Mouse (Mus musculus): ENCODE data around the gene Pmepa1. TPM values are rescaled to one million over a fixed set of nuclear protein-coding genes. Genes with fewer than 3 reads are reported as not detected.
A peak's percentile ranks its signal among the peaks of the same experiment; 100 is the strongest.

Pmepa1 gene
- total and polyA plus RNA-seq, 2 experiments = 0.28 to 1.8 TPM

DNA sequence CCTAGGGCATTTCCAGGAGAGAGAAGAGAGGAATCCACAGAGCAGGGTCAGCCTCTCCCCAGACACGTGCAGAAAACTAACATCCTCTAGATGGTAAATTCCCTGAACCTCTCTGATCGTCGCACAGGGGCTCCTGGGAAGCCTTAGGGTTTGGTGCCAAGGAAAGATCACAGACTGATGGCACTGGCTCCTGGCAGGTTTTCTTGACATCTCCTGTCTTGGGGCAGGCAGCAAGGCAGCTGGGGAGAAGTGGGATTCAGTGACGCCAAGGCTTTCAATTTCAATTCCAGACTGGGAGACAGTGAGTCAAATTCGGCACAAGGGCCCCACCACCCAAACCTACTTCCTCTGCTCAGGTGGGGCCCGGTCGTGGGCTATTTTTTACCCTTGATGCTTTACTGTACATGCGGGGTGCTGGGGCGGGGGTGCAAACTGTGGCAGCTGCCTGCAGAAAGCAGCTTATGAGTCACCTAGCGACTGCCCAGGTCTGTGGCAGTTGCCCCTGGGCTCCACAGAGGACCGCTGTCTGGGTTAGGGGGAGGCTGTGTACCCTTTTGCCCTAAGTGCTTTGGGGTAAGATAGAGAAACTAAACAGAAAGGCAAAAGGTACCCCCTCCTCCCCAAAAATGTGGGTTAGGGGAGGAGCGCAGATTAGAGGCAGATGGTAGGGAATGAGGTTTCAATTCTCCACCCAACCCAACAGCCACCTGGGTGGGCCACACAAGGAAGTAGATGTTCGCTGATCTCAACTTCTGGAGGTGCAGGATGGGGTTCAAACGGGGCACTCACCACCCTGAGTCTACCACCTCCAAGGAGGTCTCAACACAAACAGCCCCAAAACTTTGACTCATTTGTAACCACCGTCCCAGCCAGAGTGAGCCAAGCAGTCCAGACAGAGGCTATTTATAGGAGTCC lies 1.6 kb downstream of the Pmepa1 start:
- no peaks in the 10 kb centered on the region for H3K4me1 ChIP-seq (ENCODE audit: control insufficient read depth, insufficient read depth, low read length)
- H3K79me2 ChIP-seq (ENCODE audit: control insufficient read depth, insufficient read depth, low read length) = no peaks in the 10 kb centered on the region
- no peak overlapping the region for H3K27ac ChIP-seq (replicated peaks; ENCODE audit: insufficient read depth, low read depth, low read length)
- no peak for DNase-seq (ENCODE audit: extremely low read depth, low read depth, low spot score)
- H3K9ac ChIP-seq (ENCODE audit: low read depth, low read length) = no peak overlapping the region; the same call in 1 of the 2 replicates
- H3K36me3 ChIP-seq (ENCODE audit: control insufficient read depth, insufficient read depth, low read length) = no peaks in the 10 kb centered on the region
- 28% methylated on average over 15 of the region's 15 CpGs for WGBS
- H3K27me3 ChIP-seq (ENCODE audit: control insufficient read depth, insufficient read depth, low read length) = no peaks in the 10 kb centered on the region
- TF ChIP-seq CTCF (IDR thresholded peaks at IDR 0.05; ENCODE audit: low read depth, low read length) (no peak), POLR2A (IDR thresholded peaks at IDR 0.05; ENCODE audit: extremely low read depth, insufficient read depth, low read length) (no peak)
- H3K4me3 ChIP-seq (ENCODE audit: insufficient read depth, low read depth, low read length) = peak overlapping the region; percentile 59

DNA sequence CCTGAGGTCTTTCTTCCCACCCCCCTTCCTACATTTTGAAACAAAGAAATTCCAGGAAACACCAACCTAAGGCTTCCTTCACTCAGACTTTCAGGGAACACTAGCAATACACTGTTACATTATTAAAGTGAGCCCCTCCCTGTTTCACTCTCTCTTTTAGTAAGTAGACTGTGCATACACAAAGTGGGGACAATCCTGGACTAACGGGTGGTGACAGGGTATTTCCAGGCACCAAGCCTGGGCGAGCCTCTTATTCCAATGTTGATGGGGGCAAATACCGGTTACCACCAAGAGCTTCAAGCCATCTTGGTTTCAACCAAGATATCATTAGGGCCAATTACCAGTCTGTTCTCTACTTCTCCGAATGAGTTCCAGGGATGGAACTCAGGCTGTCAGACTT lies 2.4 kb downstream of the Pmepa1 start:
- Histone ChIP-seq H3K36me3 (ENCODE audit: control insufficient read depth, insufficient read depth, low read length) (no peaks in the 10 kb centered on the region), H3K27me3 (ENCODE audit: control insufficient read depth, insufficient read depth, low read length) (no peaks in the 10 kb centered on the region), H3K79me2 (ENCODE audit: control insufficient read depth, insufficient read depth, low read length) (no peaks in the 10 kb centered on the region), H3K9ac (ENCODE audit: low read depth, low read length) (no peak overlapping the region), H3K4me3 (ENCODE audit: insufficient read depth, low read depth, low read length) (no peak overlapping the region), H3K4me1 (ENCODE audit: control insufficient read depth, insufficient read depth, low read length) (no peaks in the 10 kb centered on the region), H3K27ac (replicated peaks; ENCODE audit: insufficient read depth, low read depth, low read length) (no peak overlapping the region)
- DNase-seq (ENCODE audit: extremely low read depth, low read depth, low spot score) = no peak
- 63% methylated on average over 4 of the region's 4 CpGs for WGBS
- TF ChIP-seq POLR2A (IDR thresholded peaks at IDR 0.05; ENCODE audit: extremely low read depth, insufficient read depth, low read length) = no peak
- no peak for TF ChIP-seq CTCF (IDR thresholded peaks at IDR 0.05; ENCODE audit: low read depth, low read length)

DNA sequence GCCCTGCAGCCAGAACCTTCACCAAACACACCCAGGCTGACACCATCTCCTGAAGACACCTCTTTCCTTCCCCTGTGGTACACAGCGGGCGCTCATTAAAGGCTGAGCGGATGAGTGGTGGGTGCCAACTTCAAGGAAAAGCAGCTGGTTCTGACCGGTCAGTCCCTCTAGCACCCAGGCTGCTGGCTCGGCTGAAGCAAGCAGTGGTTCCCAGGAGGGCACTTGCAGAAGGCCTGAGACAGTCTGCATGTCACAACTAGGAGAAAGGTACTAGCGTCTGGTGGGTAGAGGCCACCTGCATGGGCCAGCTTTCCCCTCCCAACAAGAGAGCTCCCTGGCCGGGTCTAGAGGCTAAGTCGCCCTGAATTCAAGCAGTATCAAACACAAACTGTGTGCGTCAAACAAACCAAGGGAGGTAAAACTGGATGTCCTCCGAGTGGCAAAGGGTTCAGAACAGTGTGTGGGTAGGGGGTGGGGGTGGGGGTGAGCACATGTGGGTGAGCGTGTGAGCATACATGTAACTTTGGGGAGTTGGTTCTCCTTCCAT lies 3.9 kb downstream of the Pmepa1 start:
- H3K36me3 ChIP-seq (ENCODE audit: control insufficient read depth, insufficient read depth, low read length) = no peaks in the 10 kb centered on the region
- H3K4me1 ChIP-seq (ENCODE audit: control insufficient read depth, insufficient read depth, low read length) = no peaks in the 10 kb centered on the region
- H3K27ac ChIP-seq (replicated peaks; ENCODE audit: insufficient read depth, low read depth, low read length) = no peak overlapping the region
- TF ChIP-seq POLR2A (IDR thresholded peaks at IDR 0.05; ENCODE audit: extremely low read depth, insufficient read depth, low read length) (no peak), CTCF (IDR thresholded peaks at IDR 0.05; ENCODE audit: low read depth, low read length) (no peak)
- no peak overlapping the region for H3K9ac ChIP-seq (ENCODE audit: low read depth, low read length)
- H3K79me2 ChIP-seq (ENCODE audit: control insufficient read depth, insufficient read depth, low read length) = no peaks in the 10 kb centered on the region
- H3K27me3 ChIP-seq (ENCODE audit: control insufficient read depth, insufficient read depth, low read length) = no peaks in the 10 kb centered on the region
- WGBS = 79% methylated on average over 11 of the region's 11 CpGs
- no peak overlapping the region for H3K4me3 ChIP-seq (ENCODE audit: insufficient read depth, low read depth, low read length)
- DNase-seq (ENCODE audit: extremely low read depth, low read depth, low spot score) = no peak

DNA sequence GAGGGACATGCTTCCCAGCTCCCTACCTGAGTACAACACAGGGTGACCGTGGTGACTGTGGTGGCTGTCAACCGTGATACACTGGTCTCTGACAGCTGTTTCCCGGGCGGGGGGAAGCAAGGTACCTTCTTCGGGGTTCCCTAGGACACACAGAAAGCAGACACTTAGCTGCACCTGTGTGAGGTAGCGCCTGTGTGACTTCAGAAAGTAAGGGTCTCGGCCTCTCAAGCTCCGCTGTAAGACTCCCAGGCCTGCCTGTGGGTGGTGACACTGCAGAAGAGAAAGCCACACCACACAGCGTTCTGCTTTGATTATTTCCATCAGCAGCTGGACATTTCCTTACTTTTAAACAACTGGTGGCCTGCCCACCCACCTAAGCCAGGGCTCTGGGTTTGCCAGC lies 4.8 kb downstream of the Pmepa1 start:
- Histone ChIP-seq H3K36me3 (ENCODE audit: control insufficient read depth, insufficient read depth, low read length) (no peaks in the 10 kb centered on the region), H3K27ac (replicated peaks; ENCODE audit: insufficient read depth, low read depth, low read length) (no peak overlapping the region), H3K27me3 (ENCODE audit: control insufficient read depth, insufficient read depth, low read length) (no peaks in the 10 kb centered on the region), H3K9ac (ENCODE audit: low read depth, low read length) (no peak overlapping the region), H3K4me1 (ENCODE audit: control insufficient read depth, insufficient read depth, low read length) (no peaks in the 10 kb centered on the region), H3K4me3 (ENCODE audit: insufficient read depth, low read depth, low read length) (no peak overlapping the region), H3K79me2 (ENCODE audit: control insufficient read depth, insufficient read depth, low read length) (no peaks in the 10 kb centered on the region)
- no peak for TF ChIP-seq POLR2A (IDR thresholded peaks at IDR 0.05; ENCODE audit: extremely low read depth, insufficient read depth, low read length)
- no peak for TF ChIP-seq CTCF (IDR thresholded peaks at IDR 0.05; ENCODE audit: low read depth, low read length)
- 89% methylated on average over 9 of the region's 9 CpGs for WGBS
- DNase-seq (ENCODE audit: extremely low read depth, low read depth, low spot score) = no peak

DNA sequence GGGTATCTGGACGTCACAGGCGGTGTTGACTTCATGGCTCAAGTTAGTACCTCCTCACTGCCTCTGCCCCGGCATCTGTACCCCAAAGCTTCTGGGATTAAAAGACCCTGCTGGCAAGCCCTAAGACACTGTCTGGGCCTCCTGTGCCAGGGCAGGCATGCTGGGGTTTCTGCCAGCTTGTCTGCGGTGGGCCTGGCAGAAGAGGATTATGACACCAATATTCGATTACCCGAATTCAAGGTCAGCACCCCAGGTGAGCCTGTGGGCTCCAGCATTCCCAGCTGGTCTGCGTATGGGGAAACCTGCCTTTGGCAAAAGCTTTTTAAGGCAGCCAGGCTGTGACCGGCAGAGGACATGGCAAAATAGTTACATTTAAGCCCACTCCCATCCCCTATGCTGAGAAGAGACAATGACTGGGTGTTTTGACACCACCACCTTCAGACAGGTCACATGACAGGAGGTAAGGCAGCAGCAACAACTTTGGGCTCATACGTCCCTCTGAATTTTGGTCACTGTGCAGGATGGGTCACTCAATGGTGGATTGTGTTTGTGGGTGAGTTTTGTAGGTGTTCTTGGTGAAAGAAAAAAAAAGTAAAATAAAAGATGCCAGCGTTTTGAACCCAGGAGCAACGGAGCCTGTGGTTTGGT lies 5.6 kb downstream of the Pmepa1 start:
- no peak overlapping the region for H3K9ac ChIP-seq (ENCODE audit: low read depth, low read length)
- no peaks in the 10 kb centered on the region for H3K4me1 ChIP-seq (ENCODE audit: control insufficient read depth, insufficient read depth, low read length)
- no peaks in the 10 kb centered on the region for H3K79me2 ChIP-seq (ENCODE audit: control insufficient read depth, insufficient read depth, low read length)
- H3K27me3 ChIP-seq (ENCODE audit: control insufficient read depth, insufficient read depth, low read length) = no peaks in the 10 kb centered on the region
- no peak for TF ChIP-seq POLR2A (IDR thresholded peaks at IDR 0.05; ENCODE audit: extremely low read depth, insufficient read depth, low read length)
- TF ChIP-seq CTCF (IDR thresholded peaks at IDR 0.05; ENCODE audit: low read depth, low read length) = no peak
- no peaks in the 10 kb centered on the region for H3K36me3 ChIP-seq (ENCODE audit: control insufficient read depth, insufficient read depth, low read length)
- no peak overlapping the region for H3K27ac ChIP-seq (replicated peaks; ENCODE audit: insufficient read depth, low read depth, low read length)
- WGBS = 75% methylated on average over 11 of the region's 11 CpGs
- DNase-seq (ENCODE audit: extremely low read depth, low read depth, low spot score) = no peak
- no peak overlapping the region for H3K4me3 ChIP-seq (ENCODE audit: insufficient read depth, low read depth, low read length)

All from liver, adult 2 months (tissue).